Mouse (Mus musculus): ENCODE measurements around the gene Stk32b.

Stk32b gene

GRCm38 (mm10) chr5:37716505-37717372, at the start of gene Stk32b:
TSS of gene Stk32b (minus strand) at chr5:37717171.
- peak; percentile 39 for DNase-seq

DNA sequence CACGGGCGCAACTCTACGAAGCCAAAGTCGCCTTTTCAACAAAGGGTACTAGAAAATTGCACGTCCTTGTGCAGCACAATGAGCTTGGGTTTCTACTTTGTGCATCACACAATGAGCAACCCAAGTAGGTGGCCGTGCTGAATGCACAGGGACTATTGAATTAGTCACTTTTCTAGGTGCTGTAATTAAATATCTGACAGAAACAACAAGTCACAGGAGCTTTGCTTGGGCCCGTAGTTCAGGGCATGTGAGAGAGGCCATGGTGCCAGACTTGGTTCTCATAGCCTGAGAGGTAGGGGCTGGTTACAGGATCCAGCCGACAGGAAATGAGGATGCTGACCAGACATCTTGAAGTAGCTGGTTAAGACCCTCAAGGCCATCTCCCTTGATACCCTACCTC, 48.9 kb upstream of the Stk32b start:
- DNase-seq = no peak

DNA sequence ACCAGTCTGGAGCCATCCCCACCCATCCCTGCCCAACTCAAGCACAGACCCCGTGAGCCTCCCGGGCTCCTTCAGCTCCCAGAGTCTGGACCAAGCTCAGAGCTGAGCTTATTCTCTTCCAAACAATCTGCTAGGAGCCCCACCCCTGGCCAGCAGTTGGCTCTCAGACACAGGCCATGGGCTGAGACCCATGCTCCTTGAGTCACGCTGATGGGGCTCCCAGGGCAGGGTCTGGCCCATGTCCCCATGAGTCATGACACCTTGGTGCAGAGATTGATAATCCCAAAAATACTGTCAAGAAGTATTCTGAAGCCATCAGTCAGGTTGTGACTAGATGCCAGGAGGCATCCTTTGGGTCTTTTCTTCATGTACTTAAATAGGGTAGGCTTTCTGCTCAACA, 45.1 kb upstream of the Stk32b start:
- no peak for DNase-seq

- no peak for DNase-seq
Measured at GRCm38 (mm10) chr5:37753366-37753765, 36.4 kb upstream of the Stk32b start.

- DNase-seq = peak; percentile 57
Measured at GRCm38 (mm10) chr5:37752027-37752967, 35.3 kb upstream of the Stk32b start.

DNA sequence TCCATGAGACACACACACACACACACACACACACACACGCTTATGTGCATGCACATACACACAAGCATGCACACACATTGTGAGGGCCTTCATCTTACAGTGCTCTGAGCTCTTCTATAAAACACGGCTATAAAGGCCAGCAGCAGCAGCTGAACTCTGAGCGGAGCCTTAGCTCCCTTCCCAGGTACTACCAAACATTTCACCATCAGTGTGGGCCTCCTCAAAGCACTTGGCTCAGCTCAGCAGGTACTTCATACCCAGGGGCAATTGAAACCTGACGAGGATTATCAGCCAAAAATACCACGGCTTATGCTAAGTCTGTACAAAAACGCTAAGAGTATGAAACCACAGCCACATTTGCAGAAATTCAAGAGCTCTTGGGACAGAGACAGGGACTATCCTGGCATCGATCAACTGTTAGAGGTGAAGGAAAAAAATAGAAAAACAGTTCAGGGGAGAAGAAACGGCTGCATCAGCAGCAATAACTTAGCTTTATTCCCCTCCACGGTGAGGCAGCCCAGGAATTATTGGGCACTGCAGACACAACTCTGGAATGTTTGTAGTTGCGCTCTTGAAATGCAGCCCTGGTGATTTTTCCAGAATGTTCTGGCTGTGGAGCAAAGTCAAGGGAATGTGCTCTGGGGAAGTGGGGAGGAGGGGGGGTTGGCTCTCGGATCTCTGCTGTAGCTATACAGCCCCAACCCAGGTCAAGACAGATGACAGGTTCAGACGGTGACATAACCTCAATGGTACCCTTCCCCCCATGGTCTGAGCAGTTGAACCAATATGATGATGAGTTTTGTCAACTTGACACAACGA, 27.1 kb upstream of the Stk32b start:
- DNase-seq = no peak

DNA sequence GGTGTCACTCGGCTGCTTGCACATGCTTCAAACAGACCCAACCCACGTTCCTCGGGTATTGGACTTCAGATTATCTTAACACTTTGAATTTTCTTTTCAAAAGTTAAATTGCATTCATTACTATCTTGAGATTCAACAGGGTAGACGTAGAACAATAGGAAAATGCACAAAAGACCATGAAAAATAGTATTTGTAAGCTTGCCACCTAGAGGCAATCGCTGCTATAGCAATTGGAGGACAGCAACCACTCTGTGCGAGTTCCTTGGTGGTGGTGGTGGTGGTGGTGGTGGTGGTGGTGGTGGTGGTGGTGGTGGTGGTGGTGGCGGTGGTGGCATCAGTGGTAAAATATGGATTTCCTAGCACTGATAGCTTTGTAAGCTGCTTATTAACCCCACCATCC, 19.2 kb upstream of the Stk32b start:
- no peak for DNase-seq

DNA sequence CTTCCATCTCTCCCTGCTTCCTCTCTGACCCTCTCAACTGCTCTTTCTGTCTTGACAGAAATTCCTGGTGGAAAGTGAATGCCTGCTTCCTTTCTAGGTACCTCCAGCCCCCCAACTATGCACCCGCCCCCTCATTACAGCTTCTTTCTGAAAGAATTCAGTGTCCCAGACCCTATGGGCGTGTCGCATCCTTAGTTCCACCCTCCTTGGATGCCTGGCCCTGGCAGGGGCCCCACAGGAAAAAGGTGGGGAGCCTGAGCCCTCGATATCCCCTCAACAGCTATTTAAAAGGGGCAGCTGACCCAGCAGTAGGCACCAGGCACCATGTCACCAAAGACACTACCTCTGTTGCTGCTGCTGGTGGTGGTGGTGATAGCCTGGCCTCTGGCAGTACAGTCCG, 18.3 kb upstream of the Stk32b start, which contains the start of gene Cytl1:
Gene Cytl1 (plus strand): TSS at position 296 of the 400 bp plus-strand sequence.
- no peak for DNase-seq

DNA sequence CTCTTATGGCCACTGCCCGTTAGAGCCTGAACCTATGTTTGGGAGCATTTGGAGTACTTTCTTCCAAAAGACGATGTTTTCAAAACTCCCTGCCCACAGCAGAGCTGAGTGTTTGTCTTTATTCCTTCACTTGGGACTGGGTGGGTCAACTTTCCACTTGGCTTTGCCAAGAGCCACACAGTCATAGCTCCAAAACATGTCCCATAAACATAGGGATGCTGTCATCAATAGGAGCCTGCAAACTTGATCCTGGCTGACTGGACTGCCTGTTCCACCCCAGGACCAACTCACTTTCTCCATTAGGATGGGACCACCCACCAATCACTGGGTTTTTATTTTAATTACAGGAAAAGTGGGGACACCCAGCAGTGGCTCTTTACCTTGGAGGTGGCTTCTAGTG, 13.8 kb upstream of the Stk32b start:
- no peak for DNase-seq

- DNase-seq = no peak
Measured at GRCm38 (mm10) chr5:37725220-37725886, 8.4 kb upstream of the Stk32b start.

GRCm38 (mm10) chr5:37720670-37721069, 3.7 kb upstream of the Stk32b start:
- DNase-seq = no peak

DNA sequence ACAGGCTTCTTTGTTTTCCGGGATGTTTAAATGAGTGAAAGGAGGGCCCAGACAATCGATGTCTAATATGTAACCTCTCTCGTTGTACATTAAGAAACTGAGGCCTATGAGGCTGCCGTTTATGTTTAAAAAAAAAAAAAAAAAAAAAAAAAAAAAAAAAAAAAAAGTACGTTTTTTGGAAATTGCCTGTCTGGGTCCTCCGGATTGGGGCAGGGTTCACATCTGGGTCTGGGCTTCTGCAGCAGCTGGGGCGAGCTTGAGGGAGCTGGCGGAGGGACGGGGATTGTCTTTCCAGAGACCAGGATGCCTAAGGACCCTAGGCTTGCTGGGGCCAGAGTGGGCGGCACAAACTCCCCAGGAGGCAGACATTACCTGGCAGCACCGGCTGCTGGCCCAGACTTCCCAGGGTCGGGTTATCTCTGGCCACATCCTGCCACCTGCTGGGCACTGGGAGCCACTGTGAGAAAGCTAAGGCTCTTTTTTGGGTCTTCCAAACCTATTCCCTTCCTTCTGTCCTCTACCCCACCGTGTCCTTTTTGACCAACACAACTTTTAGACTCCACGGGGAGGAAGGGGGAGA, 503 bp upstream of the Stk32b start:
- peak; percentile 47 for DNase-seq

DNA sequence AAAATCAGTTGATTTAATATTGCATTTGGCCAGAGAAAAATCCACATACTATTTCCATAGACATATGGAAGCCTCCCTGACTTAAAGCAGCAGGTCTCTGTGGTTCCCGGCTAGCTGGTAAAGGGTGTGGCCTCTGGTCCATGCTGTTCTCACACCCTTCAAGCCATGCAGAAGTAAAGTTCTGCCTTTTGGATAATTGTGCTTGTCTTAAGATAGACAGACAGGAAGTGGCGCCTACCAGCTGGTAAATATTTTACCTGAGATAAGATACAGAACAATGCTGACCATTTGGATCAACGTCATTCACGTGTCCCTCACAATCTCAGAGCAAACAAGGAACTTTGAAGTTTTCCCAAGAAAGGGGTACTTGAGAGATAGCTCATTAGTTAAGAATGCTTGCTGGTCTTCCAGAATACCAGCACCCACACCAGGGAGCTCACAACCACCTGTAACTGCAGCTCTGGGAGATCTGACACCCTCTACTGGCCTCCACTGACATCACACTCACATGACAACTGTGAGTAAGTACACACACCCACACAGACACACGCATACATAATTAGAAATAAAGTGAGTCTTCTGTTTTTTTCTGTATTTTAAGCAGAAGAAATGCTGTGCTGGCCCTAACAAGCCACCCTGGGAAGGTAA, 7.6 kb downstream of the Stk32b start:
- no peak for DNase-seq

DNA sequence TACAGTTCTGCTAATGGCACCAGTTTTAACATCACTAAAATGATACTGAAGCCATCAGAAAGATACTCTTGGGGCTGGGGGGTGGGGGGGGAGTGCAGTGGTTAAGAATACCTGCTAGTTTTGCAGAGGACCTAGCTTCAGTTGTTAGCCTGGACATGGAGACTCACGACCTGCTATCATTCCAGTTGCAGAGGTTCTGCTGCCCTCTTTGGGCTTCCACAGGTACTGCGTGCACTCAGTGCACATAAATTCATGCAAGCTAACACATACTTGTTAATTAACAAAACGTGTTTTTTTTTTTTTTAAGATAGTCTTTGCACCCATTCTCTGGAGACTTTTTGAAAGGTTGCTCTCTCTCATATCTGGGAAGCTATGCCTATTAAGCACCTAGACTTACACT, 8.8 kb downstream of the Stk32b start:
- no peak for DNase-seq

DNA sequence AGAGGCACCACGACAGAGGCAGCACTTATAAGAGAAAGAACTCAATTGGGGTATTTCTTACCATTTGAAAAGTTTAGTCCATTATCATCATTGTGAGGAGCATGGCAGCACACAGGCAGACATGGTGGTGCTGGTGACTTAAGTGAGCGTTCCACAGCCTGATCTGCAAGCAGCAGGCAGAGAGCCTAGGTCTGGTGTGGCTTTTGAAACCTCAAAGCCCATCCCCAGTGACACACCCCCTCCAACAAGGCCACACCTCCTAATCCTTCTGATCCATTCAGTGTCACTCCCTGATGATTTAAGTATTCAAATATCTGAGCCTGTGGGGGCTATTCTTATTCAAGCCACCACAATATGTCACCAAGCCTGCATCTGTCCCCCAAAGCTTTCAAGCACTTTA, 12.0 kb downstream of the Stk32b start:
- DNase-seq = no peak

GRCm38 (mm10) chr5:37699757-37700156, 17.2 kb downstream of the Stk32b start:
- peak; percentile 42 for DNase-seq

DNA sequence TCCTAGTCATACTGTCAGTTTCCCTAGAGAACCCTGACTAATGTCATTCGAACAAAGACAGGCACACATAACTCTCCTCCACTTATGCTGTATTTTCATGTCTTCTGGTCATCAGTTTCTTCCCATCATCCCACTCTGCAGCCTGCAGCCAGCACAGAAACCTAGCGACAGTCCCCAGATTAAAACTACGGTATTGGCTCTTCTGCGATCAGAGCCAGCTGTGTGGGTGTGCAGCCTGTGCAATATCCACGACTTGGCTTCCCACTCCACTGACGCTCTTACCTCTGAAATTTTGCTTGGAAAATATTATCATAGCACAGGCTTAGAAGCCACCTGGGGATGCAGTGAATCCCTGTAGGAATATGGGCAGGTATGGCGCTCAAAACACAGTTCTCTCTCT, 19.7 kb downstream of the Stk32b start:
- no peak for DNase-seq

DNA sequence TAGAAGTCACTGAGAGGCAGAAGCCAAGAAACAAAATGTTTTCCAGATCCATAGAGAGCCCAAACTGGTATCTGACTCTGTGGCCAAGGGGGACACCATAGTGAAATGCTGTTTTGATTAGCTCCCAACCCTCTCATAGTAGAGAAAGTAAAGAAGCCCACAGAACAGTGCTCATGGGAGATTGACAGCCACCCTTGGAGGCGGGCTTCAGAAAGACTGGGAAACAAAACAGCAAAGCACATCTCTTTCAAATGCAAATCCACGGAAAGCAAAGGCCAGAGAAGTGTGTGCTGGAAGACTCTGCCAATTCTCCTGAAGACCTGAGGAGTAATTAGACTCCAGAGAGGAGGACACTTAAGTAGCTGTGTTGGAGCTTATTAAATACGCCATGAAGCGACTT, 21.2 kb downstream of the Stk32b start:
- DNase-seq = no peak

DNA sequence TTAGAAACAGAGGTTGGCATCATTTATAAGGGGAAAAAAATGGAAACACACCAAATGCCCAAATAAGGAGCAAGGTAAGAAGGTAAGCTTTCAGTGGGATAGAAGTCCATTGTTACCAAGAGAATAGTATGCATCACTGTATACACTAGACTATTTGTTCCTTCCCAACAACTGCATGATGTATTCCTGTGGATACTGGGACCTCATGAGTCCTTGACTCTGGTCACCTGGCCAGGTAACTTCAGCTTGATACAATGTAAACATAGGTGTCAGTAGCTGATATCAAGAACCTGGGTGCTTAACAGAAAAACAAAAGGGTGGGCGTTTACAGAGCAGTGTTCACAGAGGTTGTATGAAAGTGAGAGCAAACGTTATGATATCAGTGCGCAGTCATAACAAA, 24.2 kb downstream of the Stk32b start:
- DNase-seq = no peak

DNA sequence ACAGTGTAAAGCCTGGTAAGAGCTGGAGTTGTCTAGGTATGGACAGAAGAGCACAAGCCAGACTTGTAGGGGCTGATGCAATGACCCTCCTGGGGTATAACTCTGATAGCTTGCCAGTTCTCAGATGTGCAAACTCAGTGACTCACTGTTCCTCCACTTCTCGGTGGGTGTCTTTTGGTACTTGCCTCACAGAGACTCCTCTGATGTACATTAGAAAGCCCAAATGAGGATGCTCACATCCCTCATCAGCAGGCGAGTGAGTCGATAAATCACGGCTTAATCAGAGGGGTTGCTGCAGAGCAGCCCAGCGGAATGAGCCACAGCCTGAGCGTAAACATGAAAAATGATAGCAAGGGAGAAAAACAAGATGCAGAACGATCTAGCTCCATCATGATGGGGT, 46.2 kb downstream of the Stk32b start:
- DNase-seq = no peak

DNA sequence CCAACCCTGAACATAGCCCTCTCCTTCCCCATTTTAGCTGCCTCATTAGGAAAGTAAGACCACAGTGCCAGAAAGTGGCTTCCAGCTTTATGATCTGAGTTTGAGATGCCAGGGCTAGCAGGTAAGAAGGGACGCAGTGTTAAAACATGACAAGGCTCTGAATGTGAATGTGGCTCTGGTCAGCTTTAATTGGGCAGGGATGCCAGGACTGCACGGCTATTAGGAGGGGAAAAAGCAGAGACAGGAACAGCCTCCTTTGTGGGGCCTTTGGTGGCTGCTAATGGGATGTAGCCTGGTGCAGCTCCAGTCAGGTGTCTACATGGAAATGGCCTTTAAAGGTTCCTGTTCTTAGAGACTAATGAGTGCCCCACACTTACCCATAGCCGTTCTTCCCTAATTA, 52.0 kb downstream of the Stk32b start:
- DNase-seq = no peak
